25 mouse cellular contexts compared by ENCODE assay signal in genomic region chr2:125418546-125418945, GRCm38 (mm10).
"Had no signal": no experiment of that assay in that cellular context is flagged by ENCODE, and none has a peak within 500 bp of the region (broad histone marks: within the 10 kb centered on the region; RNA-seq: fewer than 3 reads in every experiment).

No protein-coding gene starts in this region.

- H3K36me3 ChIP-seq: limb, embryonic 10.5 days; limb, embryonic 13.5 days; liver, embryonic 12.5 days; liver, embryonic 15.5 days; lung, embryonic 15.5 days; midbrain, embryonic 12.5 days; midbrain, embryonic 15.5 days; neural tube, embryonic 12.5 days; neural tube, embryonic 15.5 days; stomach, embryonic 15.5 days had no signal

- H3K9me3 ChIP-seq: limb, embryonic 10.5 days; limb, embryonic 13.5 days; liver, embryonic 12.5 days; liver, embryonic 15.5 days; lung, embryonic 15.5 days; midbrain, embryonic 12.5 days; midbrain, embryonic 15.5 days; neural tube, embryonic 12.5 days; neural tube, embryonic 15.5 days; stomach, embryonic 15.5 days had no signal

- DNase-seq: kidney, adult 2 months; kidney, postnatal 25 days; layer of hippocampus, adult 9-11 months; liver; lung, adult 18-20 months; right cerebral cortex, adult 18-20 months; right cerebral cortex, postnatal 14 days; right cerebral cortex, postnatal 4 days; spleen, adult 18-20 months; thymus, adult 18-20 months; thymus, postnatal 14 days; thymus, postnatal 4 days had no signal

- H3K27me3 ChIP-seq: limb, embryonic 13.5 days; liver, embryonic 12.5 days; liver, embryonic 15.5 days; lung, embryonic 15.5 days; midbrain, embryonic 12.5 days; midbrain, embryonic 15.5 days; neural tube, embryonic 12.5 days; neural tube, embryonic 15.5 days; stomach, embryonic 15.5 days had no signal

- H3K9ac ChIP-seq: limb, embryonic 13.5 days; liver, embryonic 12.5 days; liver, embryonic 15.5 days; lung, embryonic 15.5 days; midbrain, embryonic 12.5 days; midbrain, embryonic 15.5 days; neural tube, embryonic 12.5 days; neural tube, embryonic 15.5 days; stomach, embryonic 15.5 days had no signal

- H3K4me3 ChIP-seq: layer of hippocampus, adult 2 months; limb, embryonic 10.5 days; limb, embryonic 13.5 days; liver, embryonic 12.5 days; liver, embryonic 15.5 days; lung, embryonic 15.5 days; midbrain, embryonic 12.5 days; midbrain, embryonic 15.5 days; neural tube, embryonic 12.5 days; neural tube, embryonic 15.5 days; stomach, embryonic 15.5 days had no signal

- H3K4me1 ChIP-seq: limb, embryonic 10.5 days; liver, embryonic 12.5 days; liver, embryonic 15.5 days; midbrain, embryonic 12.5 days; midbrain, embryonic 15.5 days; neural tube, embryonic 12.5 days; neural tube, embryonic 15.5 days; stomach, embryonic 15.5 days had no signal

- H3K4me2 ChIP-seq: limb, embryonic 13.5 days; liver, embryonic 12.5 days; liver, embryonic 15.5 days; lung, embryonic 15.5 days; midbrain, embryonic 12.5 days; midbrain, embryonic 15.5 days; neural tube, embryonic 12.5 days; neural tube, embryonic 15.5 days; stomach, embryonic 15.5 days had no signal

- H3K27ac ChIP-seq: kidney, postnatal 0 days; layer of hippocampus, adult 2 months; limb, embryonic 10.5 days; limb, embryonic 13.5 days; liver, embryonic 12.5 days; liver, embryonic 15.5 days; lung, embryonic 15.5 days; macrophage; midbrain, embryonic 12.5 days; midbrain, embryonic 15.5 days; neural tube, embryonic 12.5 days; neural tube, embryonic 15.5 days; stomach, embryonic 15.5 days had no signal

- ATAC-seq: liver, embryonic 12.5 days; midbrain, embryonic 15.5 days had no signal
